In the genomic region with DNA sequence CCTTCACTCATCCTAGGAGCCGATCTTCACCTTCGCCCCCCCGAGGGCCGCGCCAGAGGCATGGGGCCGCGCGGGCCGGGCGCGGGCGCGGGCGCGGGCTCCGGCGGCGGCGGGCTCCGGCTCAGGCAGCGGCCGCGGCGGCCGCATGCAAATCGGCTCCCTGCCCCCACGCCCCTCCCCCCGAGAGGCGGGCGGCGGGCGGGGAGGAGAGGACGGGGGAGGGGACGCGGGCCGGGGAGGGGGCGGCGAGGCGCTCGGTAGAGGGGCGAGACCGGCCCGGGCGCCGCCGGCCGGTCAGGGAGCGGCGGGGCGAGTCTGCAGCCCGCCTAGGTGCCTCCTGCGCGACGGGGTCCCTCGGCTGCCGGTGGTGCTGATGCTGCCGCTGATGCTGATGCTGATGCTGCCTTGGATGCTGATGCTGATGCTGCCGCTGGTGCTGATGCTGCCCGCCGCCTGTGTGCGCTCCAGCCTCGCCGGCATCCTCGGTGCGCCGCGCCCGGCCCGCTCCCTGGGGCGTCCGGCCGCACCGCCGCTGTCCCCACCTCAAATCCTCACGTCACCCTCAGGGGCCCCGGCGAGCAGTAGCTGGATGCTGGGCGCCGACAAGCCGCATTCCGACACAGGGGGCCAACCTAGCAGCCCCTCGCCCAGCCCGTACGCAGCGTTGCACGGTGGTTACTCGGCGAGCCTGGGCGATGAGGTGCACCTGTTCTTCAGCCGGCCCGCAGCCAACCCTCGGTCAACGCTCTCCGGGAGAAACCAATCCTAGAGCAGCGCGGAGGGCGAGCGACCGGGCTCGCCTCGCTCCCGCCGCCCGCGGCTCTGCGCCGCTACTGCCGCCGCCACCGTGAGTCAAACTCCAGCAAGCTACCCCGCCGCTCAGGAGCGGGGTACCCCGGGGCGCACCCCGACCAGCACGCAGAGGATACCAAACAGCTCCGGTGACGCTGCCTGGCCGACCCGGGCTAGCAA, we compare ENCODE assay signal across 7 mouse cellular contexts. TPM values are rescaled to one million over a fixed set of nuclear protein-coding genes. Genes with fewer than 3 reads are reported as not detected.
A peak's percentile ranks its signal among the peaks of the same experiment; 100 is the strongest.
DNase-seq lines count a peak whose midpoint lies in the region; ATAC-seq lines count a peak whose summit lies in the region.

Nrg3 (minus strand) TSS at position 299 of the 972 bp plus-strand sequence.

- H3K27me3 ChIP-seq in neural tube, embryonic 11.5 days (ENCODE audit: control insufficient read depth, insufficient read depth, low read length) = peaks cover 43% of the 10 kb centered on the region

- peak within 1 kb of the TSS; percentile 59 for H3K4me3 ChIP-seq in neural tube, embryonic 11.5 days (ENCODE audit: low read depth, low read length)

- no peaks in the 10 kb centered on the region for H3K9me3 ChIP-seq in neural tube, embryonic 11.5 days (ENCODE audit: control insufficient read depth, low read length)

- peak within 1 kb of the TSS; percentile 65 for H3K9ac ChIP-seq in neural tube, embryonic 11.5 days (ENCODE audit: low read length)

- peak within 1 kb of the TSS; percentile 79 for H3K4me2 ChIP-seq in neural tube, embryonic 11.5 days (ENCODE audit: low read depth)

- peak; percentile 83 for ATAC-seq in neural tube, embryonic 11.5 days (ENCODE audit: insufficient read depth, low FRiP score, low TSS enrichment)

- no peaks in the 10 kb centered on the region for H3K36me3 ChIP-seq in neural tube, embryonic 11.5 days (ENCODE audit: control insufficient read depth, insufficient read depth, low read length)

- peak; percentile 11 for DNase-seq in thymus, postnatal 4 days
- no peak for DNase-seq in thymus, postnatal 25 days
- peak; percentile 43 to 58 for DNase-seq in cerebellum, postnatal 4 days (ENCODE audit: low spot score in 2 of 2)
- peak; percentile 62 to 64 for DNase-seq in frontal cortex, postnatal 36 days (ENCODE audit: low spot score in 2 of 2)
- DNase-seq in left cerebral cortex, postnatal 25 days (ENCODE audit: low spot score in 2 of 2) = peak; percentile 66 to 67
- DNase-seq in neural tube, embryonic 11.5 days (ENCODE audit: low spot score) = peak; percentile 79
- no peak for DNase-seq in MN1 (ENCODE audit: low spot score)

- under 1% methylated on average over 63 of the region's 121 CpGs for WGBS in neural tube, embryonic 11.5 days

- intact Hi-C loops in left cerebral cortex, postnatal 25 days (cut with DNase I) = loop anchor here (5.0 kb wide), 3 partner anchors 381 to 481 kb away; no protein-coding TSS in a partner anchor

- peaks cover 6% of the 10 kb centered on the region for H3K4me1 ChIP-seq in neural tube, embryonic 11.5 days (ENCODE audit: control insufficient read depth, insufficient read depth, low read length)

- H3K27ac ChIP-seq in neural tube, embryonic 11.5 days (ENCODE audit: low read depth, low read length) = peak within 1 kb of the TSS; percentile 5; the same call in 1 of the 2 replicates

RNA-seq across cellular contexts. Expression of gene Nrg3, which starts in this region (rescaled TPM):
- total RNA-seq in left cerebral cortex, postnatal 25 days (2021) = 10 to 100 TPM; 71.8 to 72.5 TPM
- polyA plus RNA-seq in neural tube, embryonic 11.5 days (2014; fragmentation: Nextera tagmentation; extraction: Ambion mirVana) = 1.5 and 1.6 TPM in 2 replicates

Comparison
In these comparisons a context has a peak if more than half of its experiments do, and no peak if none do; other contexts are left out.
1. DNase-seq: peak in thymus, postnatal 4 days (single experiment), cerebellum, postnatal 4 days (2 of 2), frontal cortex, postnatal 36 days (2 of 2), left cerebral cortex, postnatal 25 days (2 of 2) and neural tube, embryonic 11.5 days (single experiment); none in thymus, postnatal 25 days (single experiment) and MN1 (single experiment).